Mouse (Mus musculus) stomach, embryonic 16.5 days (tissue): ENCODE results near the gene Ccdc167. TPM values are rescaled to one million over a fixed set of nuclear protein-coding genes. Genes with fewer than 3 reads are reported as not detected.
"Not testable (repeated sequence)": the region's sequence is repeated elsewhere in the genome, so short reads cannot be mapped to it uniquely, and the experiment has no call there.

ENCODE experiments used
- ATAC-seq: fragments of 200-750 bp; cut with Nextera tagmentation; 2 replicates; pipeline ENCODE4 v1.8.0; 2017; ENCODE audit warnings: moderate number of reproducible peaks, moderate TSS enrichment; ENCODE audit not compliant: insufficient read depth, low FRiP score
- H3K27ac ChIP-seq: fragments of 300-500 bp; sonication (generic); 2 replicates; pipeline ENCODE4 v1.5.1; 2014; ENCODE audit warnings: low read length
- H3K27me3 ChIP-seq: fragments of 300-500 bp; sonication (generic); 2 replicates; pipeline ENCODE4 v1.6.1; 2014; ENCODE audit warnings: low read length, control low read depth, mixed read lengths; ENCODE audit not compliant: control insufficient read depth, insufficient read depth
- H3K36me3 ChIP-seq: fragments of 300-500 bp; sonication (generic); 2 replicates; pipeline ENCODE4 v1.6.1; 2014; ENCODE audit warnings: low read length; ENCODE audit not compliant: control insufficient read depth, insufficient read depth
- H3K4me1 ChIP-seq: fragments of 300-500 bp; sonication (generic); 2 replicates; pipeline ENCODE4 v1.6.1; 2014; ENCODE audit warnings: low read length, control low read depth, mixed read lengths; ENCODE audit not compliant: control insufficient read depth, insufficient read depth
- H3K4me2 ChIP-seq: fragments of 300-500 bp; sonication (generic); 2 replicates; pipeline ENCODE4 v1.6.1; 2014; ENCODE audit warnings: low read depth, low read length, mixed read lengths
- H3K4me3 ChIP-seq: fragments of 300-500 bp; sonication (generic); replicated peaks from 2 replicates; pipeline ENCODE4 v1.5.1; 2014; ENCODE audit warnings: mild to moderate bottlenecking, low read length
- H3K9ac ChIP-seq: fragments of 300-500 bp; sonication (generic); 2 replicates; pipeline ENCODE4 v1.6.1; 2014; ENCODE audit warnings: low read length
- H3K9me3 ChIP-seq: fragments of 300-500 bp; sonication (generic); replicated peaks from 2 replicates; pipeline ENCODE4 v1.6.1; 2016; ENCODE audit warnings: low read length, control low read depth; ENCODE audit not compliant: control insufficient read depth
- WGBS: fragments of 180-500 bp; shearing (Covaris S2); extraction: QIAGEN DNeasy Blood & Tissue Kit; methylation state at CpG from one replicate; pipeline ENCODE4 v1.1.7; 2014; 5-methylcytosine and 5-hydroxymethylcytosine counted together
- polyA plus RNA-seq: library from polyadenylated mRNA; unstranded; fragments of >200 nt; fragmentation: Nextera tagmentation; extraction: Ambion mirVana; gene quantifications from 2 replicates; pipeline ENCODE4 v1.2.1, GENCODE M21; 2015

The Ccdc167 gene
- polyA plus RNA-seq, 1 experiment from 2014 or later: 11.0 TPM

DNA sequence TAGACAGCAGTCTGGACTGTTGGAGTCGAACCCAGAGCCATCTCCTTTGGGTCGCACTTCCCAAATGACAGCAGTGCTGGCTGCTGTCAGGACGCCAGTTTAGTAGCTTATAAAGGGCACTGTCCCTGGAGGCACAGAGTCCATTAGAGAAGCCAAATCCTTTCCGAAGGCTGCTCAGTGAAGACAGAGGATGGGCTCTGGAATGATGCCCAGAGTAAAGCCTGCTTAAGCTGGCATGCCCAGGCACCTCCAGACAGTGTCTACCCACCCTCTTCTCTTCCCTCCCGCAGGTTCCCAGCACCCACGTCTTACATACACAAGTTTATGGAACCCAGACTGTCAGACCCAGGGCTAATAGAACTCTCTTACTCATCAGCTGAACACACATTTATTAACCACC, 7.8 kb upstream of the Ccdc167 start:
- WGBS: 71% methylated on average over 6 of the region's 6 CpGs
- Histone ChIP-seq H3K4me2 (no peak overlapping the region), H3K9me3 (no peaks in the 10 kb centered on the region), H3K9ac (no peak overlapping the region), H3K36me3 (no peaks in the 10 kb centered on the region), H3K27me3 (no peaks in the 10 kb centered on the region), H3K27ac (no peak overlapping the region), H3K4me3 (no peak overlapping the region), H3K4me1 (no peaks in the 10 kb centered on the region)
- no peak for ATAC-seq

DNA sequence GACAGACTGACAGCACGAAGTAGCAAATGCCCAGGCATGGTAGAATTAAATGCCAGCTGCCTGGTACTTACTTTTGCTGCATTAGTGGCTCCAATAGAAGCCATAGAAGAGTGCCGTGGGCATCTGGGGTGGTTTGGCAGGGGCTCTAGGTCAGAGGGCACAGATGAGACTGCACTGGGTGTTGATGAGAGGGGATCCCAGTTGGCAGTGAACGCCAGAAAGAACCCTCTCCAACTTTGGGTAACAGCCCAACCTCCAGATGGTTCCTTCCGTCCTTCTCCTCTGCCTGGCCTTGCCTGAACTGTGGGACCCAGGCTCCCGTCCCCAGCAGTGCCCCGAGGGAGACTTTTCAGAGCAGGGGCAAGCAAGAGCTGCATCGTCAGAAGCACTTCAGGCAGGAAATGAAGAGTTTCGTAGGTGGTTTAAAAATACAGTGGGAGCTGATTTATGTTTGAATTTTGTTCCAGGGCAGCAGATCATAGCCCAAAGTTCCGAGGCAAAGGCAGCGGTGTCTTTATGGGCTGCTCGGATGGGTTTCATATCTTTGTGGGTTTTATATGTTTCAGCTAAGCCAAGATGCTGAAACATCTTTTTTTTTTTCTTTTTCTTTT, 4.0 kb upstream of the Ccdc167 start:
- no peak for ATAC-seq
- H3K9me3 ChIP-seq: no peaks in the 10 kb centered on the region
- peaks cover 6% of the 10 kb centered on the region; the same call in 1 of the 2 replicates for H3K4me1 ChIP-seq
- H3K4me2 ChIP-seq: no peak overlapping the region
- 64% methylated on average over 11 of the region's 11 CpGs for WGBS
- H3K9ac ChIP-seq: peak overlapping the region; percentile 7; the same call in 1 of the 2 replicates
- H3K27me3 ChIP-seq: no peaks in the 10 kb centered on the region
- H3K27ac ChIP-seq: no peak overlapping the region
- no peaks in the 10 kb centered on the region for H3K36me3 ChIP-seq
- no peak overlapping the region for H3K4me3 ChIP-seq

DNA sequence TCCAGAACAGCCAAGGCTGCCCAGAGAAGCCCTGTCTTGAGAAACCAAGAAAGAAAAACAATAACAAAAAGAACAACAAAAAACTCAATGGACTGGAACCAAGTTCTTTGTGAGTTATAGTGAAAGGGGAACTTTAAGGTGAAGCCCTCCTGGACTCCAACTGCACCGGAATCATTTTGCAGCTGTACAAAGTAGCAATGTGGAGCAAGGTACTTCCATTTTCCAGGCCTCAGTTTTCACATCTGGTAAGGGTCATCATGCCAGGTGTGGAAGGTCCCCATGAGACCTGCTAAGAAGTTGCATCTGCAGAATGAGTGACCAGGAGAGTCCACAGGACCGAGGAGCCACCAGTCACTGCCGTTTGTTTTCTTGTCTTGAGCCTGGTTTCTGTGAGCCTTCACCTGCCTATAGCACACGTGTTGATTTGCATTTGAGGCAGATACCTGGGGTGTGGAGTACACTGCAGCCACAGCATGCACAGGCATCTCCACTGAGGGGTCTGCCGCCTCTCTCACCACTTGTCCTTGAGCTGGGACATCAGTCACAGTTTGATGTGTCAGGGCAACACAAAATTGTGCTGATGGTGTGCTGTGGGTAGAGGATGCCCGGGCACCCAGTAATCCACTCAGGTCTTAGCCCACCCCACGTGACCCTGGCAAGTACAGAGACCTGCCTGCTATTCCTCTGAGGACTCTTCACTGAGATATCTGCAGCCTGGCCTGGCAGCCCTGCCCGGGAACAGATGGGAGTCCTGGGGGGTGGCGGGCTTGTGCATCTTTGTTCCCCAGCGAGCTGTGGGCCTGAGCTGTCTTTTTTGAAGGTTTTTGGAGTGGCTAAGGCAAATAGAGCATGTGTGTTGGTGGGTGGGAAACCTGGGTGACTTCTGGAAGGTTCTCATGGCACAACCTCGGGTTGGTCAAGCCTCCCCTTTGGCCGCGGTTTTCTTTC, 3.1 kb upstream of the Ccdc167 start:
- Histone ChIP-seq H3K27ac (no peak overlapping the region), H3K4me1 (peaks cover 7% of the 10 kb centered on the region; the same call in 1 of the 2 replicates), H3K27me3 (no peaks in the 10 kb centered on the region), H3K9ac (no peak overlapping the region), H3K9me3 (no peaks in the 10 kb centered on the region), H3K4me3 (no peak overlapping the region), H3K36me3 (no peaks in the 10 kb centered on the region), H3K4me2 (no peak overlapping the region)
- no peak for ATAC-seq
- 77% methylated on average over 13 of the region's 13 CpGs for WGBS

DNA sequence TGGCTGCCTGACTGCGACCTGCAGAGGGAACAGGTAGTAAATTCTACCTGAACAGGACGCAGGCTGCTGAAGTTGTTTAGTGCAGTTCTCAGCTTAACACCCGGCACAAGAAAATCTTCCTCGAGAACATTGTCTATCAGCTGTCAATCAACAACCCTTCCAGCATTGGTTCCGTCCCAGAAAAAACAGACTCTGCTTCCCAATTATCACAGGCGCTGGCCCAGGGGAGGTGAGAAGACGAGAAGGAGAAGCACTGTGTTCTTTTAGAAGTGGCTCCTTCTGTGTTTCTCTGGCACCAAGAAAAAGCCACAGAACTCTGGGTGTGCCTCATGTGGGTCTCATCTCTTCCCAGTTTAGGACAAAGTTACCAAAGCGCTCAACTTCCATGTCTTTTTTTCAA, 1.8 kb upstream of the Ccdc167 start:
- no peak for ATAC-seq
- Histone ChIP-seq H3K9ac (no peak overlapping the region), H3K27ac (no peak overlapping the region), H3K27me3 (no peaks in the 10 kb centered on the region), H3K4me1 (peaks cover 7% of the 10 kb centered on the region; the same call in 1 of the 2 replicates), H3K4me3 (no peak overlapping the region), H3K9me3 (no peaks in the 10 kb centered on the region), H3K36me3 (no peaks in the 10 kb centered on the region), H3K4me2 (no peak overlapping the region)
- WGBS: 90% methylated on average over 8 of the region's 8 CpGs

DNA sequence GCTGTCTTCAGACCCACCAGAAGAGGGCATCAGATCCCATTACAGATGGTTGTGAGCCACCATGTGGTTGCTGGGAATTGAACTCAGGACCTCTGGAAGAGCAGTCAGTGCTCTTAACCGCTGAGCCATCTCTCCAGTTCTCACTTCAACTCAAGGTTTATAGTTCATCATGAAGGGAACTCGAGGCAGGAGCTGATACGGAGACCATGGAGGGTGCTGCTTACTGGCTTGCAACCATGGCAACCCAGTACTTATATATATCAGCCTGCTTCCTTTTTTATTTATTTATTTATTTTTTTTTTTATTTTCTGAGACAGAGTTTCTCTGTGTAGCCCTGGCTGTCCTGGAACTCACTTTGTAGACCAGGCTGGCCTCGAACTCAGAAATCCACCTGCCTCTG, 3.1 kb downstream of the Ccdc167 start:
- H3K4me2 ChIP-seq: not testable (repeated sequence)

DNA sequence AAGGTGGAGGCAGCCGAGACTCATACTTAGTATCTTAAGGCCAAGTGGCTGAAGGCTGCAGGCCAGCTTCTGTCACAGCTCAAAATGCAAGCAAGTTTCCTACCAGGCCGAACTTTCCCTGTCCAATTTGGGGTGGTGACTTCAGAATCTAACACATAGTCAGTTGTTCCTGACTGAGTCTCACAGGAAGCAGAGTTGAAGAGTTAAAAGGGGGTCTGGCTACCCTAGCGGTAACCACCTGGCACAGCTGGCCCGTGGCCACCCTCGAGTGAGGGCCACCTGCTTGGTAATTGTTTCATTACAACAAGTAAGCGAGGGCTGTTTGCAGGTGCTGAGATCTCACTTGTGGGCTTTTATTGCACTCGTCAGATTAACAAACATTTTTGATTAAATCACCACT, 4.3 kb downstream of the Ccdc167 start:
- no peaks in the 10 kb centered on the region for H3K36me3 ChIP-seq
- 61% methylated on average over 7 of the region's 7 CpGs for WGBS
- H3K4me2 ChIP-seq: no peak overlapping the region

More for the DNA sequence above, 3.1 kb downstream of the Ccdc167 start:
- not testable (repeated sequence) for ATAC-seq, H3K9me3 ChIP-seq, H3K4me3 ChIP-seq, H3K27me3 ChIP-seq, H3K9ac ChIP-seq, H3K27ac ChIP-seq, H3K36me3 ChIP-seq
- peaks cover 30% of the 10 kb centered on the region for H3K4me1 ChIP-seq
- WGBS: 97% methylated on average over 4 of the region's 4 CpGs

DNA sequence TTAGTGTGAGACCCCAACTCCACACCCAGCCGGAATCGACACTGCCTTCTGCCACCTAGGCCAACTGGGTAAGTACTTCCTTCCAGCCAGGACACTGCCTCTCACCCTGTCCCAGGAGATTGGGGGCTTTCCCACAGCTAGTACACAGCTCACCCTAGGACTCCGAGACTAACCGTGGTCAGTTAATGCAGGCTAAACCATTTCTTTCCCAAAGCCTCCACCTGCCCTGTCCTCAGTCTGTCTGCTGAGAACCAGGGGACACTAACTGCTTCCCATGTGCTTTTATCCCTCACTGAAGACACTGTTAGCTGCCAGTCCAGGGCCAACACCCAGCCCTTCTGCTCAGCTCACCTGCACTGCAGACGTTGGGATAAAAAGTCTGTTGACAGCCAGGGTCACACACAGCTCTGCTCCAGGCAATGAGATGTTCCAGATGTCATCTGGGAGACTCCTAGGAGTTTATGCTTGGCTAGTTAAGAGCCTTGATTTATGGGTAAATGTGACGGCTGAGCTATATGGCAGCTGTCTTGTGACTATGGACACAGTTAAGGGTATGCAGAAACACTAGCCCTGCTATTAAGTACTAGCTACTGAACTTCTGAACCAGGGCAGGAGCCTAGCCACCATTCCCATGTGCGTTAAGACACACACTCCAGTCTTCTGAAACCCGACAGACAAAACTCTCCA, 5.0 kb downstream of the Ccdc167 start:
- Histone ChIP-seq H3K36me3 (no peaks in the 10 kb centered on the region), H3K9ac (0 out of 2 replicates have a peak overlapping the region, but pooled peaks have one; percentile 28), H3K27me3 (no peaks in the 10 kb centered on the region), H3K4me1 (peaks cover 27% of the 10 kb centered on the region), H3K27ac (no peak overlapping the region), H3K4me2 (no peak overlapping the region), H3K4me3 (no peak overlapping the region), H3K9me3 (no peaks in the 10 kb centered on the region)
- no peak for ATAC-seq
- WGBS: 52% methylated on average over 8 of the region's 8 CpGs

More for the DNA sequence above, 4.3 kb downstream of the Ccdc167 start:
- H3K4me1 ChIP-seq: peaks cover 30% of the 10 kb centered on the region
- no peak overlapping the region for H3K27ac ChIP-seq
- H3K4me3 ChIP-seq: no peak overlapping the region
- no peaks in the 10 kb centered on the region for H3K27me3 ChIP-seq
- no peak for ATAC-seq
- no peak overlapping the region for H3K9ac ChIP-seq
- no peaks in the 10 kb centered on the region for H3K9me3 ChIP-seq

DNA sequence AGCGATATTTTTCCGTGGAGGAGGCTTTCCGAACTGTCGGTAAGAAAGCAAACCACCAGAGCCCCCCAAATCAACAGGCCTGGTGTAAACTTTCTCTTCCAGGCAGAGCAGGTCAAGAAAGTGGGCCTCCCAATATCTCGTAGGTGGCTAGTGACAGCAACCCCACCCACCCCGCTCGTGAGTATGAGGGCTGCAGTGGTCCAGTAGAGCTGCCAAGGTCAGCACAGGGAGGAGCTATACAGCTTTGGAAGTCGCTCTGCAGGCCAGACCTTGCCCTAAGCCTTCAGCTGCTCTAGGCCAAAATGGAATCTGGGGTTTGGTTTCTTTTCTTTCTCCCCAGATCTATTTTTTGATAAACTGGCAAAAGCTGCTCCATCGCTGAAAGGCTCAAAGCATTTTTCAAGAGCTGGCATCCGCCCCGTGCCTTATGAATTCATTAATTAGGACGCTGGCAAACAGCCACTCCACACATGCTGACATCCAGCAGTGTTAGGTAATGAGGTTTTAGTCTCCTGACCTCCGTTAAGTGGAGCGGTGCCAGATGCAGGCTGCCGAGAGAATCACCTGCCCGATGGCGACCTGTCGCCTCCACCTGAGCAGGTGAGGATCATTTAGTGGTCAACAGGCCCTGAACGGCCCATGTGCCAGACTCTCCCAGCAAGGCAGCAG, 5.6 kb downstream of the Ccdc167 start:
- ATAC-seq: no peak
- H3K9ac ChIP-seq: peak overlapping the region; percentile 9; the same call in 1 of the 2 replicates
- H3K4me1 ChIP-seq: peaks cover 27% of the 10 kb centered on the region
- H3K4me2 ChIP-seq: no peak overlapping the region
- H3K27ac ChIP-seq: no peak overlapping the region; the same call in 1 of the 2 replicates
- H3K9me3 ChIP-seq: no peaks in the 10 kb centered on the region
- no peaks in the 10 kb centered on the region for H3K36me3 ChIP-seq
- no peak overlapping the region for H3K4me3 ChIP-seq
- WGBS: 53% methylated on average over 19 of the region's 19 CpGs
- H3K27me3 ChIP-seq: no peaks in the 10 kb centered on the region
